Mouse (Mus musculus) lung, adult 2 months (tissue): ENCODE measurements around the gene S100a7a. TPM values are rescaled to one million over a fixed set of nuclear protein-coding genes. Genes with fewer than 3 reads are reported as not detected.

ENCODE experiments used
- DNase-seq: peaks from one replicate; pipeline ENCODE4 v3.0.0; 2022
- H3K4me1 ChIP-seq: fragments of 200-500 bp; 2 replicates; pipeline ENCODE4 v1.6.1; 2011; ENCODE audit warnings: low read length; ENCODE audit not compliant: control insufficient read depth, insufficient read depth
- H3K4me3 ChIP-seq: fragments of 200-500 bp; replicated peaks from 2 replicates; pipeline ENCODE3; 2011; ENCODE audit warnings: low read depth, mild to moderate bottlenecking, control low read depth, low read length; ENCODE audit errors: extremely low read depth
- CTCF ChIP-seq: fragments of 200-500 bp; IDR thresholded peaks from 2 replicates; pipeline ENCODE4 v1.5.1; 2011; ENCODE audit warnings: mild to moderate bottlenecking, low read length, control low read depth; ENCODE audit not compliant: insufficient read depth
- POLR2A ChIP-seq: fragments of 200-500 bp; IDR thresholded peaks from 2 replicates; pipeline ENCODE4 v1.6.1; 2011; ENCODE audit warnings: low read depth, mild to moderate bottlenecking, control low read depth, low read length, borderline replicate concordance; ENCODE audit errors: extremely low read depth
- WGBS: fragments of 180-500 bp; shearing (Covaris S2); methylation state at CpG from one replicate; pipeline ENCODE4 v1.1.7; 2018; 5-methylcytosine and 5-hydroxymethylcytosine counted together
- polyA plus RNA-seq: library from polyadenylated mRNA; depleted of rRNA; stranded (reverse); fragments of >200 nt; gene quantifications from 2 replicates; pipeline ENCODE4 v1.2.3, GENCODE M21; 2012; rRNA removed

S100a7a gene
- polyA plus RNA-seq, 1 experiment: 5.6 TPM

DNA sequence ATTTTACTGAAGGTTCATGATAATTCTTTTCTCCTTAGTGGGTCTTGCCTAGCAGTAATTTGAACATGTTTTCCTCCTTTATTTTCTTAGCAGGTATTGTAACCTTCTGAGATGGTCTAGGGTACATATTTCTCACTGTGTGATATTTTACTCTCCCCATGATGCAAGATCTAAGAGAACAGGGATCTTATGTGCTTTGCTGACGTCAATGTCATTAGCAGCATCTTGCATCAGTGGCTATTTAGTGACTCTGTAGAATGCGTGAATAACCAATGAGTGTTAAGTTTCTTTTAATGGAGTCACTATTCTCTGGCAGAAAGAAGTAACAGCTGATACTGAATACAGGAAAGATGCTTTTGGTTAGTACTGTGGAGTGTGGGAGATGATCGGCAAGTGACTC is 30.1 kb downstream of the S100a7a start:
- H3K4me1 ChIP-seq: no peaks in the 10 kb centered on the region
- 91% methylated on average over 3 of the region's 3 CpGs for WGBS
- H3K4me3 ChIP-seq: no peak overlapping the region
- TF ChIP-seq CTCF (no peak), POLR2A (no peak)
- DNase-seq: no peak

DNA sequence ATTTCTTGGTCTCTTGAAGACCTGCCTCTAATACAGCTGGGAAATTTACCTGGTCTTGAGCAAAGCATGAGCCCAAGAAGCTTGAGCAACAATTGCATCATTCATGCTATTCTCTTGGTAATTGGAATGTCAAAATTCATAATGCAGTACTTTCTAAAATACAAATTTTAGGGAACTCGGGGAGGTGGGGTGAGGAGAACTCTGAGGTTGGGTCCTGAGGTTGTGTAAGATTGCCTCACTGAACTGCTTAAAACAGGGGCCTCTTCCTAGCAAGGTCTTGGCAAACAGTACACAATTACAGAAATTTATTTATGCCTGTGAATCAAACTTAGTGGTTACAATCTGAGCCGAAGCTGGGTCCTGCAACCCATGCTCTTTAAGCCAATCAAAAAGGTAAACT is 33.0 kb downstream of the S100a7a start:
- DNase-seq: no peak
- TF ChIP-seq POLR2A (no peak), CTCF (no peak)
- H3K4me3 ChIP-seq: no peak overlapping the region
- no peaks in the 10 kb centered on the region for H3K4me1 ChIP-seq
- 73% methylated on average over 2 of the region's 2 CpGs for WGBS

- no peak for DNase-seq
- no peak overlapping the region for H3K4me3 ChIP-seq
- TF ChIP-seq CTCF (no peak), POLR2A (no peak)
- WGBS: 46% methylated on average over 2 of the region's 2 CpGs
- no peaks in the 10 kb centered on the region for H3K4me1 ChIP-seq
Measured at GRCm38 (mm10) chr3:90693496-90693895, 39.7 kb downstream of the S100a7a start.

GRCm38 (mm10) chr3:90695613-90696012 is 41.8 kb downstream of the S100a7a start, which contains the start of gene S100a9:
TSS of gene S100a9 (minus strand) at chr3:90695721.
- no peaks in the 10 kb centered on the region for H3K4me1 ChIP-seq
- no peak within 1 kb of the TSS for H3K4me3 ChIP-seq
- no peak for DNase-seq
- no peak for TF ChIP-seq CTCF
- no peak for TF ChIP-seq POLR2A
- WGBS: 56% methylated on average over 3 of the region's 3 CpGs

GRCm38 (mm10) chr3:90702244-90702643 is 48.4 kb downstream of the S100a7a start:
- WGBS: 91% methylated on average over 2 of the region's 2 CpGs
- H3K4me3 ChIP-seq: no peak overlapping the region
- TF ChIP-seq CTCF: no peak
- no peak for TF ChIP-seq POLR2A
- no peak for DNase-seq
- no peaks in the 10 kb centered on the region for H3K4me1 ChIP-seq

Other genes starting within 250 kb of the S100a7a start
- gene Ints3, start 220.4 kb upstream of the S100a7a start, polyA plus RNA-seq: 24.6 and 28.4 TPM in 2 replicates
- 162 and 199 TPM in 2 replicates for gene Npr1, start 188.2 kb upstream of the S100a7a start, polyA plus RNA-seq
- gene Ilf2, start 177.9 kb upstream of the S100a7a start, polyA plus RNA-seq: 13.2 and 22.3 TPM in 2 replicates
- gene Snapin, start 163.0 kb upstream of the S100a7a start, polyA plus RNA-seq: 29.0 and 47.3 TPM in 2 replicates
- 38.6 and 48.4 TPM in 2 replicates for gene Chtop, start 144.5 kb upstream of the S100a7a start, polyA plus RNA-seq
- 149 and 169 TPM in 2 replicates for gene S100a1, start 139.6 kb upstream of the S100a7a start, polyA plus RNA-seq
- gene S100a13, start 139.6 kb upstream of the S100a7a start, polyA plus RNA-seq: 81.0 and 103 TPM in 2 replicates
- 1.7 and 32.5 TPM in 2 replicates for gene S100a14, start 127.2 kb upstream of the S100a7a start, polyA plus RNA-seq
- gene S100a16, start 116.8 kb upstream of the S100a7a start, polyA plus RNA-seq: 180 and 274 TPM in 2 replicates
- gene S100a3, start 93.4 kb upstream of the S100a7a start, polyA plus RNA-seq: 1.0 and 2.3 TPM in 2 replicates
- gene S100a2, start 63.8 kb upstream of the S100a7a start, polyA plus RNA-seq: not detected in 2 replicates
- not detected in 2 replicates for gene Gm42674, start 52.1 kb upstream of the S100a7a start, polyA plus RNA-seq
- gene S100a4, start 50.2 kb upstream of the S100a7a start, polyA plus RNA-seq: 28.9 and 51.0 TPM in 2 replicates
- not detected in 2 replicates for gene S100a5, start 45.5 kb upstream of the S100a7a start, polyA plus RNA-seq
- 439 and 454 TPM in 2 replicates for gene S100a6, start 41.1 kb upstream of the S100a7a start, polyA plus RNA-seq
- gene S100a8, start 15.0 kb downstream of the S100a7a start, polyA plus RNA-seq: 5.6 and 15.3 TPM in 2 replicates
- gene S100a9, start 41.7 kb downstream of the S100a7a start, polyA plus RNA-seq: 7.6 and 29.9 TPM in 2 replicates
- gene Pglyrp4, start 72.9 kb downstream of the S100a7a start, polyA plus RNA-seq: 3.0 TPM in 1 of 2 replicates, not detected in the other
- gene Gm5849, start 123.9 kb downstream of the S100a7a start, polyA plus RNA-seq: not detected in 2 replicates